Comparison of ENCODE assay signal across 1 mouse cellular context in genomic region chr6:122604260-122604659, GRCm38 (mm10).
TF ChIP-seq lines count a peak whose summit lies in the region.

No protein-coding gene starts in this region.

TF ChIP-seq in MEL, 35 proteins besides CTCF, POLR2A, EP300 and RAD21 (continued from another document):
- TF ChIP-seq ZKSCAN1 (IDR thresholded peaks at IDR 0.05; ENCODE audit: low read depth, low read length), result no peak
- no peak for TF ChIP-seq HCFC1 (IDR thresholded peaks at IDR 0.05; ENCODE audit: low read depth, low read length)
- no peak for TF ChIP-seq SMC3 (IDR thresholded peaks at IDR 0.05; ENCODE audit: low read depth, low read length)
- no peak for TF ChIP-seq CHD2 (IDR thresholded peaks at IDR 0.05; ENCODE audit: low read length)
- TF ChIP-seq UBTF (IDR thresholded peaks at IDR 0.05; ENCODE audit: borderline replicate concordance, insufficient read depth, low read depth, low read length), result no peak
- TF ChIP-seq MAX (IDR thresholded peaks at IDR 0.05; ENCODE audit: low read length), result no peak
- no peak for TF ChIP-seq MAZ (IDR thresholded peaks at IDR 0.05; ENCODE audit: low read depth, low read length)
- TF ChIP-seq BHLHE40 (IDR thresholded peaks at IDR 0.05; ENCODE audit: borderline replicate concordance, low read depth, low read length), result no peak
- TF ChIP-seq MYB (IDR thresholded peaks at IDR 0.05; ENCODE audit: low read depth, low read length), result no peak
- TF ChIP-seq ZC3H11A (IDR thresholded peaks at IDR 0.05; ENCODE audit: low read depth, low read length), result no peak
- TF ChIP-seq ETS1 (IDR thresholded peaks at IDR 0.05; ENCODE audit: low read depth, low read length), result 0 out of 2 replicates have a peak, but pooled peaks have one; percentile 11
- TF ChIP-seq KAT2A (conservative IDR thresholded peaks at IDR 0.05; ENCODE audit: low read depth, low read length), result no peak
- no peak for TF ChIP-seq MEF2A (IDR thresholded peaks at IDR 0.05; ENCODE audit: extremely low read depth, insufficient replicate concordance, low read depth, low read length, poor library complexity, severe bottlenecking)
- TF ChIP-seq GABPA (IDR thresholded peaks at IDR 0.05; ENCODE audit: low read depth, low read length), result no peak
- 0 out of 2 replicates have a peak, but pooled peaks have one; percentile 38 for TF ChIP-seq TBP (IDR thresholded peaks at IDR 0.05; ENCODE audit: low read depth, low read length)
- no peak for TF ChIP-seq MXI1 (IDR thresholded peaks at IDR 0.05; ENCODE audit: low read depth, low read length)
- no peak for TF ChIP-seq POLR2AphosphoS5 (IDR thresholded peaks at IDR 0.05; ENCODE audit: borderline replicate concordance, low read depth, low read length)
- peak; percentile 38; the same call in 1 of the 2 replicates for TF ChIP-seq MYC (IDR thresholded peaks at IDR 0.05; ENCODE audit: low read depth, low read length)
- TF ChIP-seq E2F4 (IDR thresholded peaks at IDR 0.05; ENCODE audit: borderline replicate concordance, low read depth, low read length), result no peak
